Mouse (Mus musculus) CH12.LX (cell line): Measurements from ENCODE around the gene Tmem38b. TPM values are rescaled to one million over a fixed set of nuclear protein-coding genes. Genes with fewer than 3 reads are reported as not detected.

Experiments used
- DNase-seq: peaks from one replicate; pipeline ENCODE4 v3.0.0-alpha.2; 2013; ENCODE audit errors: extremely low read depth
- H3K27ac ChIP-seq: 2 replicates; pipeline ENCODE4 v1.5.1; 2012; ENCODE audit warnings: low read depth, mild to moderate bottlenecking, control low read depth, moderate library complexity; ENCODE audit not compliant: insufficient read depth
- H3K27me3 ChIP-seq: replicated peaks from 2 replicates; pipeline ENCODE3; 2012; ENCODE audit warnings: inconsistent platforms
- H3K36me3 ChIP-seq, 2 experiments: replicated peaks in 1 of 2; 2 replicates each; pipeline versions ENCODE3 to v1.6.1; 2012; ENCODE audit warnings: inconsistent platforms in 1 of 2, low read length in 1 of 2, mild to moderate bottlenecking in 1 of 2, mixed read lengths in 1 of 2, moderate library complexity in 1 of 2; ENCODE audit not compliant: control insufficient read depth in 1 of 2, insufficient read depth in 1 of 2
- H3K4me1 ChIP-seq, 2 experiments: 2 replicates each; pipeline ENCODE4 v1.6.1; 2012; ENCODE audit warnings: inconsistent platforms in 1 of 2, moderate library complexity in 1 of 2; ENCODE audit not compliant: insufficient read depth in 2 of 2, control insufficient read depth in 1 of 2
- H3K4me2 ChIP-seq: 2 replicates; pipeline ENCODE4 v1.6.1; 2012; ENCODE audit warnings: low read depth, mild to moderate bottlenecking, control low read depth; ENCODE audit not compliant: poor library complexity, insufficient read depth, severe bottlenecking
- H3K4me3 ChIP-seq, 3 experiments: fragments of 150-350 bp in 1 of 3; sonication (generic) in 1 of 3; replicated peaks in 1 of 3; 2 replicates each; pipeline versions ENCODE3 to v1.5.1; 2011 to 2012; ENCODE audit warnings: low read depth in 2 of 3, low read length in 2 of 3, mild to moderate bottlenecking in 2 of 3, moderate library complexity in 2 of 3, control low read depth in 1 of 3, improper control_type of control experiment in 1 of 3, inconsistent platforms in 1 of 3, mixed read lengths in 1 of 3; ENCODE audit not compliant: poor library complexity in 1 of 3
- H3K79me2 ChIP-seq: replicated peaks from 2 replicates; pipeline ENCODE4 v1.6.1; 2012; ENCODE audit warnings: mild to moderate bottlenecking, moderate library complexity; ENCODE audit not compliant: control insufficient read depth, poor library complexity, insufficient read depth, severe bottlenecking; ENCODE audit errors: extremely low read depth
- H3K9ac ChIP-seq: 2 replicates; pipeline ENCODE4 v1.6.1; 2012; ENCODE audit warnings: low read depth, mild to moderate bottlenecking, control low read depth, moderate library complexity; ENCODE audit not compliant: insufficient read depth
- H3K9me3 ChIP-seq: replicated peaks from 2 replicates; pipeline ENCODE3; 2012; ENCODE audit warnings: low read length, inconsistent platforms, mixed read lengths
- BHLHE40 ChIP-seq: IDR thresholded peaks from 2 replicates; pipeline ENCODE4 v1.6.1; 2011; ENCODE audit warnings: mild to moderate bottlenecking, low read depth, low read length, improper control_type of control experiment
- CTCF ChIP-seq, 2 experiments: IDR thresholded peaks in 1 of 2; conservative IDR thresholded peaks in 1 of 2; 2 replicates each; pipeline ENCODE4 v1.5.1; 2011 to 2012; ENCODE audit warnings: low read depth in 2 of 2, low read length in 2 of 2, improper control_type of control experiment in 1 of 2, inconsistent platforms in 1 of 2, mild to moderate bottlenecking in 1 of 2, moderate library complexity in 1 of 2
- ELF1 ChIP-seq: IDR thresholded peaks from 2 replicates; pipeline ENCODE4 v1.6.1; 2014; ENCODE audit warnings: low read depth, mild to moderate bottlenecking, inconsistent platforms, low read length, improper control_type of control experiment
- GABPA ChIP-seq: IDR thresholded peaks from 2 replicates; pipeline ENCODE4 v1.6.1; 2012; ENCODE audit warnings: low read depth, low read length, improper control_type of control experiment, inconsistent platforms; ENCODE audit not compliant: insufficient replicate concordance
- JUN ChIP-seq: IDR thresholded peaks from 2 replicates; pipeline ENCODE4 v1.6.1; 2011; ENCODE audit warnings: low read depth, mild to moderate bottlenecking, low read length, improper control_type of control experiment, moderate library complexity; ENCODE audit not compliant: insufficient read depth
- JUND ChIP-seq: conservative IDR thresholded peaks from 2 replicates; pipeline ENCODE4 v1.6.1; 2011; ENCODE audit warnings: low read depth, low read length, improper control_type of control experiment
- KAT2A ChIP-seq: IDR thresholded peaks from 2 replicates; pipeline ENCODE4 v1.6.1; 2012; ENCODE audit warnings: low read length, improper control_type of control experiment, inconsistent platforms; ENCODE audit not compliant: insufficient replicate concordance
- MXI1 ChIP-seq: IDR thresholded peaks from 2 replicates; pipeline ENCODE4 v1.6.1; 2011; ENCODE audit warnings: mild to moderate bottlenecking, low read depth, low read length, improper control_type of control experiment
- MYC ChIP-seq: IDR thresholded peaks from 2 replicates; pipeline ENCODE4 v1.6.1; 2011; ENCODE audit warnings: low read depth, mild to moderate bottlenecking, improper control_type of control experiment, low read length
- POLR2AphosphoS2 ChIP-seq: IDR thresholded peaks from 2 replicates; pipeline ENCODE4 v1.6.1; 2011; ENCODE audit warnings: low read depth, low read length, improper control_type of control experiment
- RAD21 ChIP-seq: IDR thresholded peaks from 2 replicates; pipeline ENCODE4 v1.6.1; 2011; ENCODE audit warnings: low read depth, mild to moderate bottlenecking, low read length, improper control_type of control experiment, moderate library complexity
- SIN3A ChIP-seq: IDR thresholded peaks from 2 replicates; pipeline ENCODE4 v1.6.1; 2012; ENCODE audit warnings: low read length, improper control_type of control experiment, inconsistent platforms
- SMC3 ChIP-seq: IDR thresholded peaks from 2 replicates; pipeline ENCODE4 v1.6.1; 2011; ENCODE audit warnings: low read depth, low read length, improper control_type of control experiment
- TCF12 ChIP-seq: IDR thresholded peaks from 2 replicates; pipeline ENCODE4 v1.6.1; 2014; ENCODE audit warnings: low read depth, mild to moderate bottlenecking, inconsistent platforms, low read length, improper control_type of control experiment
- USF1 ChIP-seq: IDR thresholded peaks from 2 replicates; pipeline ENCODE4 v1.6.1; 2014; ENCODE audit warnings: low read depth, mild to moderate bottlenecking, inconsistent platforms, low read length, improper control_type of control experiment
- ZC3H11A ChIP-seq: IDR thresholded peaks from 2 replicates; pipeline ENCODE4 v1.6.1; 2012; ENCODE audit warnings: low read depth, mild to moderate bottlenecking, inconsistent platforms, low read length, improper control_type of control experiment
- dilution Hi-C: fragments of 300-500 bp; cut with MboI; formaldehyde crosslinking; loops from 2 replicates; pipeline ENCODE4 v1.14.3; 2020; ENCODE audit warnings: low sequenced_read_pairs; ENCODE audit not compliant: extremely low pct_unique_long_range_greater_than_20kb, extremely low pct_ligation_motif_present
- in situ Hi-C: fragments of 300-500 bp; cut with MboI; formaldehyde crosslinking; loops from 3 replicates; pipeline ENCODE4 v1.14.3; 2019; ENCODE audit warnings: low sequenced_read_pairs, low pct_ligation_motif_present, low pct_unique_long_range_greater_than_20kb, mixed read lengths
- polyA plus RNA-seq: library from polyadenylated mRNA; unstranded; fragments of >175 nt; gene quantifications from 2 replicates; pipeline ENCODE4 v1.2.1, GENCODE M21; 2012; ENCODE audit warnings: low read depth; ENCODE audit not compliant: insufficient read length
- total RNA-seq, 2 experiments: library from RNA; depleted of rRNA; stranded (reverse); fragments of 300-350 nt in 1 of 2; fragments of >200 nt in 1 of 2; gene quantifications; 2 replicates each; pipeline ENCODE4 v1.2.3; 2012 to 2014

Tmem38b gene
- total and polyA plus RNA-seq, 3 experiments = 5.9 to 10.8 (median 10.5) TPM

DNA sequence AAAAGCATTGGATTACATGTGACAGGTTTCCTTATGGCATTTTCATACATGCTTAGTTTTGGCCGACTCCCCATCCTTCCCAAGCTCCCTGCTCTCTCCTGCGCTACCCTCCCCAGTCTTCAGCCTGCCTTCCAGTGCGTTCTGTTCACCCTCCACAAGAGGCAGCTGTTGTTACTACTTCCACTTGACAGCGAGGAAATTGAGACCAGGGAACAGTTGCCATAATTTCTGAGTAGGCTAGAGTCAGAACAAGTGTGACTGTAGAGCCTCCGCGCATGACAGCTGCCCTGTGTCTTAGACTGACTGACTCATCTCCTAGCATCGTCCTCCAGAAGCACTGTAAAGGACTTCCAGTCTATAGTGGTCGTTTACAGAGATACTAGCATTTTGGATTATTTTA is 17.7 kb downstream of the Tmem38b start:
- no peak for TF ChIP-seq CTCF (conservative IDR thresholded peaks at IDR 0.05 in 1 of 2, IDR thresholded peaks at IDR 0.05 in 1 of 2; ENCODE audit: low read depth in 2 of 2, low read length in 2 of 2)
- no peak for TF ChIP-seq ELF1
- no peak for TF ChIP-seq KAT2A

DNA sequence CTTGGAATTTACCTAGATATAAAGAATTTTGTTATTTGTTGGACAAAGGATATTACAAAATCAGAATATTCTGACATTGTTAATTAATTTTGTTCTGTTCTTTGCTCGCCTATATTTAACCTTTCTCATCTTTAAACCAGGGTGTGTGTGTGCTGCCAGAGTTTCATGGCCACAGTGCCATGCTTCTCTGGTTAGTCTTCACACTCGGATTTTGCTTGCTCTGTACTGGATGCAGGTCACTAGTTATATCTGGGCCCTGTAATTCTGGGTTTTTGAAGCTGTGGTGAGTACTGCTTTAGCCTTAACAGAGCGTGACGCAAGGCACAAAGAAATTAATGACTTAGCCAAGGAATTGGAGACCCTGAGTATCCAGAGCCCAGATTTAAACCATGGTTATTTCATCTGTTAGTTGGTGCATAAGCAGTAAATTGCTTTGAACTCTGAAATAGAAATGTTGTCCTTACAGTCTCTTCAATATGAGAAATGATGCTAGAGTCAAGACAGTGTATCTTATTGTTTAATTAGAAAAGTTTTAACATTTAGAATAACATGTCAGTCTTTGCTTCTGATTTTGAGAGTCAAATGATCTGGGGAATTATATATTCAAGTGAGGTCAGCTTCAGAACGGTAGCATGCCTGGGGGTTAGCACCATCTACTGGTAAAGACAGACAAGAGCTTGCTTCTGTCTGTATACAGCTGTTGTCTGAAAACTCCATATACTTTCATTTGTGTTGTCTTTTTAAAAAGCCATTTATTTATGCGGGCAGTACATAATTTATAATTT is 19.2 kb downstream of the Tmem38b start:
- H3K4me1 ChIP-seq = peaks cover 0 to 4% of the 10 kb centered on the region in 2 experiments; a peak in 2 of 4 replicates
- TF ChIP-seq SIN3A = no peak
- TF ChIP-seq JUND = peak; percentile 54
- peak; percentile 57; the same call in 1 of the 2 replicates for TF ChIP-seq ZC3H11A
- no peak for TF ChIP-seq MXI1
- peak; percentile 98 for TF ChIP-seq RAD21
- 0 out of 2 replicates have a peak, but pooled peaks have one; percentile 49 for TF ChIP-seq MYC
- TF ChIP-seq JUN = 0 out of 2 replicates have a peak, but pooled peaks have one; percentile 16
- TF ChIP-seq POLR2AphosphoS2 = no peak
- peak; percentile 47 to 94 for TF ChIP-seq CTCF (conservative IDR thresholded peaks at IDR 0.05 in 1 of 2, IDR thresholded peaks at IDR 0.05 in 1 of 2; ENCODE audit: low read depth in 2 of 2, low read length in 2 of 2)
- TF ChIP-seq TCF12 = no peak
- TF ChIP-seq BHLHE40 = no peak
- TF ChIP-seq SMC3 = peak; percentile 95
- TF ChIP-seq USF1 = no peak
- no peak for TF ChIP-seq GABPA
- dilution Hi-C loops = no loop called here
- no peaks in the 10 kb centered on the region for H3K27me3 ChIP-seq
- in situ Hi-C loops = loop anchor here (25.0 kb wide), 1 partner anchor 258 kb away; no protein-coding TSS in a partner anchor
- no peak overlapping the region for H3K4me2 ChIP-seq
- no peaks in the 10 kb centered on the region for H3K9me3 ChIP-seq
- no peak overlapping the region for H3K4me3 ChIP-seq
- no peak overlapping the region for H3K9ac ChIP-seq
- no peaks in the 10 kb centered on the region for H3K79me2 ChIP-seq
- H3K36me3 ChIP-seq = peaks cover 0 to 17% of the 10 kb centered on the region in 2 experiments
- peak; percentile 63 for DNase-seq
- H3K27ac ChIP-seq = no peak overlapping the region

More for the DNA sequence above, 17.7 kb downstream of the Tmem38b start:
- no peaks in the 10 kb centered on the region for H3K27me3 ChIP-seq
- H3K79me2 ChIP-seq = no peaks in the 10 kb centered on the region
- H3K4me3 ChIP-seq = no peak overlapping the region
- no peaks in the 10 kb centered on the region for H3K9me3 ChIP-seq
- peaks cover 0 to 4% of the 10 kb centered on the region in 2 experiments; a peak in 2 of 4 replicates for H3K4me1 ChIP-seq
- no peak for DNase-seq
- dilution Hi-C loops (no loop called here), in situ Hi-C loops (loop anchor here (25.0 kb wide), 1 partner anchor 256 kb away; no protein-coding TSS in a partner anchor)
- H3K36me3 ChIP-seq = peaks cover 0 to 19% of the 10 kb centered on the region in 2 experiments
- no peak overlapping the region for H3K4me2 ChIP-seq
- no peak overlapping the region for H3K27ac ChIP-seq
- H3K9ac ChIP-seq = no peak overlapping the region
